Mouse (Mus musculus) heart, embryonic 12.5 days (tissue): ENCODE measurements around the gene C77080. TPM values are rescaled to one million over a fixed set of nuclear protein-coding genes. Genes with fewer than 3 reads are reported as not detected.
A peak's percentile ranks its signal among the peaks of the same experiment; 100 is the strongest.

Experiments used
- ATAC-seq: fragments of 200-750 bp; cut with Nextera tagmentation; 2 replicates; pipeline ENCODE4 v1.8.0; 2017; ENCODE audit warnings: moderate TSS enrichment, moderate library complexity; ENCODE audit not compliant: insufficient number of reproducible peaks, low FRiP score
- H3K27ac ChIP-seq: fragments of 300-500 bp; sonication (generic); 2 replicates; pipeline ENCODE4 v1.5.1; 2016; ENCODE audit warnings: mild to moderate bottlenecking, moderate library complexity; ENCODE audit not compliant: poor library complexity, severe bottlenecking
- H3K27me3 ChIP-seq: fragments of 300-500 bp; sonication (generic); replicated peaks from 2 replicates; pipeline ENCODE4 v1.6.1; 2016; ENCODE audit warnings: mild to moderate bottlenecking, moderate library complexity
- H3K36me3 ChIP-seq: fragments of 300-500 bp; sonication (generic); 2 replicates; pipeline ENCODE4 v1.6.1; 2016; ENCODE audit warnings: mild to moderate bottlenecking, moderate library complexity
- H3K4me1 ChIP-seq: fragments of 300-500 bp; sonication (generic); replicated peaks from 2 replicates; pipeline ENCODE4 v1.6.1; 2016; ENCODE audit warnings: mild to moderate bottlenecking
- H3K4me2 ChIP-seq: fragments of 300-500 bp; sonication (generic); 2 replicates; pipeline ENCODE4 v1.6.1; 2016; ENCODE audit warnings: mild to moderate bottlenecking, moderate library complexity
- H3K4me3 ChIP-seq: fragments of 300-500 bp; sonication (generic); 2 replicates; pipeline ENCODE4 v1.5.1; 2016; ENCODE audit warnings: mild to moderate bottlenecking
- H3K9ac ChIP-seq: fragments of 300-500 bp; sonication (generic); 2 replicates; pipeline ENCODE4 v1.6.1; 2016; ENCODE audit warnings: mild to moderate bottlenecking, moderate library complexity
- H3K9me3 ChIP-seq: fragments of 300-500 bp; sonication (generic); replicated peaks from 2 replicates; pipeline ENCODE4 v1.6.1; 2016; ENCODE audit warnings: mild to moderate bottlenecking, moderate library complexity
- WGBS: fragments of 180-500 bp; shearing (Covaris S2); methylation state at CpG from one replicate; pipeline ENCODE4 v1.1.7; 2016; 5-methylcytosine and 5-hydroxymethylcytosine counted together
- polyA plus RNA-seq: library from polyadenylated mRNA; unstranded; fragments of >200 nt; fragmentation: Nextera tagmentation; extraction: Ambion mirVana; gene quantifications from 2 replicates; pipeline ENCODE4 v1.2.1, GENCODE M21; 2016

C77080 gene
- polyA plus RNA-seq, 1 experiment from 2014 or later, result 1.6 TPM

- ATAC-seq, result no peak
- no peak overlapping the region for H3K27ac ChIP-seq
- WGBS, result 22% methylated on average over 15 of the region's 15 CpGs
- no peak overlapping the region for H3K4me3 ChIP-seq
- H3K4me1 ChIP-seq, result peaks cover 8% of the 10 kb centered on the region
- no peak overlapping the region for H3K9ac ChIP-seq
- peak overlapping the region; percentile 9 for H3K4me2 ChIP-seq
- peaks cover 40% of the 10 kb centered on the region for H3K27me3 ChIP-seq
- no peaks in the 10 kb centered on the region for H3K9me3 ChIP-seq
- no peaks in the 10 kb centered on the region for H3K36me3 ChIP-seq
Observed at GRCm38 (mm10) chr4:129271991-129272755, 11.0 kb upstream of the C77080 start.

- H3K9me3 ChIP-seq, result no peaks in the 10 kb centered on the region
- peaks cover 49% of the 10 kb centered on the region for H3K27me3 ChIP-seq
- peaks cover 14% of the 10 kb centered on the region for H3K4me1 ChIP-seq
- no peak overlapping the region for H3K4me2 ChIP-seq
- no peak for ATAC-seq
- H3K27ac ChIP-seq, result no peak overlapping the region
- no peak overlapping the region for H3K4me3 ChIP-seq
- H3K36me3 ChIP-seq, result no peaks in the 10 kb centered on the region
- WGBS, result 48% methylated on average over 1 of the region's 1 CpGs
- no peak overlapping the region for H3K9ac ChIP-seq
Observed at GRCm38 (mm10) chr4:129268698-129269097, 7.5 kb upstream of the C77080 start.

GRCm38 (mm10) chr4:129266821-129267220 lies 5.6 kb upstream of the C77080 start:
- H3K9me3 ChIP-seq, result no peaks in the 10 kb centered on the region
- 85% methylated on average over 5 of the region's 5 CpGs for WGBS
- H3K4me1 ChIP-seq, result peaks cover 15% of the 10 kb centered on the region
- no peak overlapping the region for H3K9ac ChIP-seq
- H3K4me3 ChIP-seq, result no peak overlapping the region
- H3K36me3 ChIP-seq, result no peaks in the 10 kb centered on the region
- no peak for ATAC-seq
- no peak overlapping the region for H3K27ac ChIP-seq
- peaks cover 55% of the 10 kb centered on the region for H3K27me3 ChIP-seq
- H3K4me2 ChIP-seq, result no peak overlapping the region

- Histone ChIP-seq H3K4me1 (peaks cover 17% of the 10 kb centered on the region), H3K9ac (no peak overlapping the region), H3K27me3 (peaks cover 57% of the 10 kb centered on the region), H3K9me3 (no peaks in the 10 kb centered on the region), H3K36me3 (no peaks in the 10 kb centered on the region), H3K4me3 (no peak overlapping the region), H3K27ac (no peak overlapping the region), H3K4me2 (no peak overlapping the region)
- no peak for ATAC-seq
- WGBS, result 89% methylated on average over 4 of the region's 4 CpGs
Observed at GRCm38 (mm10) chr4:129266191-129266590, 5.0 kb upstream of the C77080 start.

- 20% methylated on average over 19 of the region's 19 CpGs for WGBS
- H3K27me3 ChIP-seq, result peaks cover 73% of the 10 kb centered on the region
- H3K4me1 ChIP-seq, result peaks cover 23% of the 10 kb centered on the region
- no peak overlapping the region for H3K4me3 ChIP-seq
- H3K36me3 ChIP-seq, result no peaks in the 10 kb centered on the region
- H3K27ac ChIP-seq, result peak overlapping the region; percentile 25; the same call in 1 of the 2 replicates
- peak overlapping the region; percentile 39 for H3K4me2 ChIP-seq
- H3K9ac ChIP-seq, result no peak overlapping the region
- H3K9me3 ChIP-seq, result no peaks in the 10 kb centered on the region
- ATAC-seq, result peak; percentile 87
Observed at GRCm38 (mm10) chr4:129263225-129264021, 2.2 kb upstream of the C77080 start.

- Histone ChIP-seq H3K4me3 (no peak overlapping the region), H3K9me3 (no peaks in the 10 kb centered on the region), H3K27me3 (peaks cover 59% of the 10 kb centered on the region), H3K9ac (0 out of 2 replicates have a peak overlapping the region, but pooled peaks have one; percentile 21), H3K4me2 (0 out of 2 replicates have a peak overlapping the region, but pooled peaks have one; percentile 21), H3K36me3 (no peaks in the 10 kb centered on the region), H3K4me1 (peaks cover 35% of the 10 kb centered on the region), H3K27ac (no peak overlapping the region)
- ATAC-seq, result no peak
- 12% methylated on average over 6 of the region's 6 CpGs for WGBS
Observed at GRCm38 (mm10) chr4:129260678-129261077, 526 bp downstream of the C77080 start.

GRCm38 (mm10) chr4:129259101-129259500 lies 2.1 kb downstream of the C77080 start:
- Histone ChIP-seq H3K36me3 (no peaks in the 10 kb centered on the region), H3K9me3 (no peaks in the 10 kb centered on the region), H3K27me3 (peaks cover 60% of the 10 kb centered on the region), H3K9ac (no peak overlapping the region), H3K4me2 (no peak overlapping the region), H3K27ac (no peak overlapping the region), H3K4me3 (no peak overlapping the region), H3K4me1 (peaks cover 33% of the 10 kb centered on the region)
- WGBS, result 72% methylated on average over 4 of the region's 4 CpGs
- ATAC-seq, result no peak

GRCm38 (mm10) chr4:129256450-129257380 lies 4.5 kb downstream of the C77080 start:
- 23% methylated on average over 8 of the region's 8 CpGs for WGBS
- Histone ChIP-seq H3K9me3 (no peaks in the 10 kb centered on the region), H3K27ac (peak overlapping the region; percentile 1; the same call in 1 of the 2 replicates), H3K27me3 (peaks cover 64% of the 10 kb centered on the region), H3K36me3 (no peaks in the 10 kb centered on the region), H3K4me1 (peaks cover 24% of the 10 kb centered on the region), H3K4me2 (peak overlapping the region; percentile 16), H3K4me3 (no peak overlapping the region), H3K9ac (no peak overlapping the region)
- ATAC-seq, result peak; percentile 83

- WGBS, result 90% methylated on average over 3 of the region's 3 CpGs
- Histone ChIP-seq H3K9ac (no peak overlapping the region), H3K9me3 (no peaks in the 10 kb centered on the region), H3K4me2 (no peak overlapping the region), H3K4me1 (peaks cover 26% of the 10 kb centered on the region), H3K27me3 (peaks cover 64% of the 10 kb centered on the region), H3K27ac (no peak overlapping the region), H3K36me3 (no peaks in the 10 kb centered on the region), H3K4me3 (no peak overlapping the region)
- no peak for ATAC-seq
Observed at GRCm38 (mm10) chr4:129254571-129254970, 6.6 kb downstream of the C77080 start.

GRCm38 (mm10) chr4:129252492-129252891 lies 8.7 kb downstream of the C77080 start:
- H3K36me3 ChIP-seq, result no peaks in the 10 kb centered on the region
- peaks cover 38% of the 10 kb centered on the region for H3K4me1 ChIP-seq
- no peak overlapping the region for H3K4me3 ChIP-seq
- H3K4me2 ChIP-seq, result no peak overlapping the region
- ATAC-seq, result no peak
- no peak overlapping the region for H3K27ac ChIP-seq
- H3K9me3 ChIP-seq, result no peaks in the 10 kb centered on the region
- WGBS, result 78% methylated on average over 2 of the region's 2 CpGs
- H3K27me3 ChIP-seq, result peaks cover 79% of the 10 kb centered on the region
- no peak overlapping the region for H3K9ac ChIP-seq
